Mouse (Mus musculus): Measurements from ENCODE around the gene Kcng4. TPM values are rescaled to one million over a fixed set of nuclear protein-coding genes. Genes with fewer than 3 reads are reported as not detected.

The Kcng4 gene
- total RNA-seq, 2 experiments from 2014 or later: not detected

DNA sequence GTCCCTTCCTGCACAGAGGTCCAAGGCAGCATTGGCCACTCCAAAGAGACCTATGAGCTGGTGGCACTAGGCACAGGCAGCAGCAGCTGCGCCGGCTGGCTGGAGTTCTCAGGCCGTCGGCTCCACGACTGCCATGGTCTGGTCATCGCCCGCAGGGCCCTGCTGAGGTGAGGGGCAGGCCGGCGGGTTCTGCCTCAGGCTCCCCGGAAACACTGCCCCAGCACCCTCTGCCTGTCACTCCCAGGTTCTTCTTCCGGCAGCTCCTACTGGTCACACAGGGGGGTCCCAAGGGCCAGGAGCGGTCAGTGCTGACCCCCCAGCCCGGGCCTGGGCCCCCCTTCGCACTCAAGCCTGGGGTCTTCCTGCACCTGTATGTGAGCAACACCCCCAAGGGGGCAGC is 20.4 kb downstream of the Kcng4 start:
- DNase-seq: no peak

- DNase-seq: no peak
These were observed 23.0 kb downstream of the Kcng4 start, which contains the start of gene Adad2 for GRCm38 (mm10) chr8:119612471-119612870. Adad2 (plus strand) TSS chr8:119612747.

- DNase-seq: no peak
These were observed 29.3 kb downstream of the Kcng4 start for GRCm38 (mm10) chr8:119606224-119606623.

- DNase-seq: peak; percentile 96
These were observed 30.5 kb downstream of the Kcng4 start, which contains the start of gene Taf1c for GRCm38 (mm10) chr8:119604996-119605395. Taf1c (minus strand) TSS chr8:119605222.

DNA sequence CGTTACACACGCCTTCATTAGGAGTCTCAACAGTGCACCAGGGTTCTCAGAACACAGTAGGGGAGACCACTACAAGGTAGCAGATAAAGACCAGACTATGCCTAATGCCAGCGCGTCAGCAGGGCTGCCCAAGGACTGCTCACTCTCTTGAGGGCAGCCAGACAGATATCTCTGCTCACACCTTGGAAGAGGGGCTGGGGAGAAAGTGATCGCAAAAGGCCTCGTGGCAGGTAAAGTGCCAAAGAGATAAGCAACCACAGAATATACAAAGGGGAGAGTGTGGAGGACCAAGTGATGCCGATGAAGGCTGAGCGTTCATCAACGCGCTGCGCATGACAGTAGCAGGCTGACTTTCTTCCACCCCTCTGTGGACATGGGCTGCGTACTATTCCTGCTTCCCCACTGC is 31.1 kb downstream of the Kcng4 start:
- DNase-seq: no peak

DNA sequence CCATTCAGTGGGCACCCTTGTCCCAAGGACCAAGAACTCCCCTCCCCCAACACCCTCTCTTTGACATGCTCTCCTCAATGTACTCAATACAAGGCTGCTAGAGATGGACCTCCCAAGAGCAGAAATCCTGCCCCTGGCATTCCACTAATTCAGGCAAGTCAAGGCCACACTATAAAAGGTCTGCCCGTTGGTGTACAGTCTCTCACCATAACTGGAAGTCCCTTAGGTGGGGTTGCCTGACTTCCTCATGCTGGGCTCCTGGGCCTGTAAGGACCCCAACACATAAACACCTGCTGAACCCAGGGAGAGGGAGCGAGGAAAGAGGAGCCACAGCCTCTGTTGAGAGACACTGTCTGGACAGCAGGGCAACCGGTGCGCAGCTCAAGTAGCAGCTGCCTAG is 31.7 kb downstream of the Kcng4 start:
- DNase-seq: no peak

GRCm38 (mm10) chr8:119591456-119591855 is 44.0 kb downstream of the Kcng4 start:
- no peak for DNase-seq

GRCm38 (mm10) chr8:119590348-119590747 is 45.1 kb downstream of the Kcng4 start:
- no peak for DNase-seq

- DNase-seq: no peak
These were observed 46.6 kb downstream of the Kcng4 start for GRCm38 (mm10) chr8:119588844-119589243.

DNA sequence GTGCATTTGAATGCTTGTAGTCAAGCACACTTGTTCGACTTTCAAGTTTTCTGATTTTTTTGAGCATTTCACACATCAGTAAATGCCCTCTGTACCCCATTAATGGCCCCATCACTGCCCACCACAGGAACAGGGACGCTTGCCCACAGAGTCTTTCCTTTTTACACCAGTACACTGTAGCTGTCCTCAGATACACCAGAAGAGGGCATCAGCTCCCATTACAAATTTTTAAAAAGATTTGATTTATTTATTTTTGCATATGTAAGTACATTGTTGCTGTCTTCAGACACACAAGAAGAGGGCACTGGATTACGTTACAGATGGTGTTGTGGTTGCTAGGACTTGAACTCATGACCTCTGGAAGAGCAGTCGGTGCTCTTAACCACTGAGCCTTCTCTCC is 47.2 kb downstream of the Kcng4 start:
- no peak for DNase-seq

- no peak for DNase-seq
These were observed 49.6 kb downstream of the Kcng4 start for GRCm38 (mm10) chr8:119585901-119586300.

DNA sequence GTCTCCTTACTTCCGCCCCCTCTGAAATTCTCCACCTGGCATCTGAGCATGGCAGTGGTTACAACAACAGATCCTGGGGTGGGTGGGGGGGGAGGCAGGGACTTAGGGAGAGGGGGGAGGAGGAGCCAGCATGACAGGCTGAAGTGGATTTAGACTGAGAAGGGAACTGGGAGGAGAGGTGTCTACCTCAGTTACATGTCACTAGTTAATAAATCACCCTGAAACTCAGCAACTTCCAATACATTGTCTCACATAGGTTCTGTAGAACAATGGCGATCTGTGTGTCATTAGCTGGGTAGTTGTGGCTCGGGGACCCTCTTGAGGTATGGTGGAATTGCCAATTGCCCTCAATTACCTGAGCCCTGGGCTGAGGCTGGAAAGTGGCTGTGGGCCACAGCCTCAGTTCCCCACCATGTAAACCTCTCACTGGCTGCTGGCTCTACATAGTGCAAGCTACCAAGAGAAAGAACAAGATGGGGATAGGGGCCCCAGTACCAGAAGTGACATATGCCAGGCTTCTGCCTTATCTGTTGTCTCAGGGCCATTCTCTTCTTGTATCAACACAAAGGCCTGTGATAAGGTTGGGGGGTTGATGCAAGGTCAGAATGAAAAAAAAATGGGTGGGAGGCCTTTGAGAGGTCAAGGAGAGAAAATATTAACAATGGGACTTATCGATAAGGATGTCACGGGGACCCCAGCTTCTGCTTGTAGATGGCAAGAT is 54.9 kb downstream of the Kcng4 start:
- DNase-seq: no peak

DNA sequence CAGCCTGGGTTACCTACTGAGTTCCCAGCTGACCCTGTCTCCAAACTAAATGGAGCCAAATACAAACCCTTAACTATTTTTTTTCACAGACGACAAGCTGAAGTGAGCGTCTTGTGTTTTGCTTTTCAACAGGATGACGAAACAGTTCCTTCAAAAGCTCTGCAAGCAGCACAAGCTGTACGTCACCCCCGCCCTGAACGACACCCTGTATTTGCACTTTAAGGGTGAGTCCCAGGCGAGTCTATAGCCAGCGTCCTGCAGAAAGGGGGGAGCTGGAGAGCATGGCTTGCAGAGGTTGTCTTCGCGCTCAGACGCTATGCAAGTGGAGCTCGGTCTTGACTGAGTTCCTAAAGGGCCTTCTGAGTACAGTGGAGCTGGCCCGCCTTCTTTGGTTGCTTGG is 56.4 kb downstream of the Kcng4 start:
- DNase-seq: no peak

DNA sequence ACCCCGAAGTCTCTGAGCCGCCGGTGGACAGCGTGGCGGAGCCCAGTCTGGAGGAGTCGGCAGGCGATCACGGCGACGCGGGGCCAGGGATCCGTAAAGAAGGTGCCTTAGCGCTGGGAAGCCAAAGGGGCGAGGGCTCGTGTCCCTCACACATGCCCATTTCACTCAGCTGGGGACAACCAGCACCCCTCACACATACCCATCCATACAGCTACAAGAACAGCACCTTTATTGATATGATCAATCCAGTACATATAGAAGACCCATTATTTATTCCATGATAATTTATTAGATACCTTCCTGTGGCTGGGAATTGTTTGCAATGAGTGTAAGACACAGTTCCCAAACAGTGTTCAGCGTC is 60.1 kb downstream of the Kcng4 start:
- no peak for DNase-seq

GRCm38 (mm10) chr8:119574437-119575365 is 60.8 kb downstream of the Kcng4 start, which contains the start of the genes Hsdl1 and Dnaaf1:
Hsdl1 (minus strand) TSS chr8:119575183.
Dnaaf1 (plus strand) TSS chr8:119575235.
- DNase-seq: peak; percentile 98

Other genes starting within 250 kb of the Kcng4 start
- 10 to 100 TPM; 70.4 to 72.5 TPM for gene Mlycd, start 240.8 kb downstream of the Kcng4 start, total RNA-seq (2021)
- gene Osgin1, start 201.6 kb downstream of the Kcng4 start, total RNA-seq (2021): 1 to 10 TPM in 1 of 2 experiments, under 1 TPM in 1; 0.55 to 1.5 TPM
- gene Necab2, start 189.0 kb downstream of the Kcng4 start, total RNA-seq (2021): under 1 TPM in 1 of 2 experiments, not detected in 1; 0.23 TPM
- not detected for gene Slc38a8, start 134.0 kb downstream of the Kcng4 start, total RNA-seq (2021)
- 10 to 100 TPM; 68.6 to 70.0 TPM for gene Mbtps1, start 76.9 kb downstream of the Kcng4 start, total RNA-seq (2021)
- gene Hsdl1, start 60.5 kb downstream of the Kcng4 start, total RNA-seq (2021): 10 to 100 TPM; 18.4 to 20.2 TPM
- gene Dnaaf1, start 60.4 kb downstream of the Kcng4 start, total RNA-seq (2021): not detected
- 1 to 10 TPM; 4.3 to 4.5 TPM for gene Taf1c, start 30.5 kb downstream of the Kcng4 start, total RNA-seq (2021)
- not detected for gene Adad2, start 22.9 kb downstream of the Kcng4 start, total RNA-seq (2021)
- gene Wfdc1, start 30.7 kb upstream of the Kcng4 start, total RNA-seq (2021): 10 to 100 TPM; 26.3 to 26.8 TPM
- not detected for gene Atp2c2, start 64.3 kb upstream of the Kcng4 start, total RNA-seq (2021)
- 1 to 10 TPM; 9.0 to 9.2 TPM for gene Tldc1, start 142.7 kb upstream of the Kcng4 start, total RNA-seq (2021)
- 10 to 100 TPM; 51.5 to 56.0 TPM for gene Cotl1, start 204.9 kb upstream of the Kcng4 start, total RNA-seq (2021)
- gene Klhl36, start 226.6 kb upstream of the Kcng4 start, total RNA-seq (2021): 1 to 10 TPM; 4.7 to 4.8 TPM

Data from heart, postnatal 4 days (tissue).